Mouse (Mus musculus) C2C12 (cell line): ENCODE measurements around the gene Slc25a17.

ENCODE experiments used
- CEBPB ChIP-seq: IDR thresholded peaks from one replicate; pipeline ENCODE4 v1.6.1; 2011; ENCODE audit warnings: low read depth, mild to moderate bottlenecking, control low read depth, moderate library complexity
- CTCF ChIP-seq: IDR thresholded peaks from one replicate; pipeline ENCODE4 v1.5.1; 2011; ENCODE audit not compliant: control insufficient read depth, insufficient read depth, insufficient read length
- MYOD1 ChIP-seq: IDR thresholded peaks from one replicate; pipeline ENCODE4 v1.6.1; 2011; ENCODE audit warnings: low read depth; ENCODE audit not compliant: control insufficient read depth, insufficient read length
- MYOG ChIP-seq: IDR thresholded peaks from one replicate; pipeline ENCODE4 v1.6.1; 2011; ENCODE audit not compliant: control insufficient read depth, insufficient read length; ENCODE audit errors: extremely low read depth
- USF1 ChIP-seq: IDR thresholded peaks from one replicate; pipeline ENCODE4 v1.6.1; 2011; ENCODE audit warnings: low read depth, mild to moderate bottlenecking, control low read depth, moderate library complexity

GRCm38 (mm10) chr15:81277928-81278327 lies 82.7 kb downstream of the Slc25a17 start:
- TF ChIP-seq USF1, result no peak
- TF ChIP-seq CEBPB, result no peak
- TF ChIP-seq MYOG, result no peak
- no peak for TF ChIP-seq CTCF
- no peak for TF ChIP-seq MYOD1
